Comparison of ENCODE assay signal across 26 mouse cellular contexts in genomic region chr4:153832151-153832550, GRCm38 (mm10).
"Had no signal": no experiment of that assay in that cellular context is flagged by ENCODE, and none has a peak within 500 bp of the region (broad histone marks: within the 10 kb centered on the region; RNA-seq: fewer than 3 reads in every experiment).

No protein-coding gene starts in this region.

- ATAC-seq: hindbrain, embryonic 16.5 days; inflammation-experienced regulatory T-cells, adult 6 months; intestine, embryonic 15.5 days; intestine, postnatal 0 days; liver, embryonic 12.5 days had no signal

- H3K9ac ChIP-seq: heart, embryonic 13.5 days; heart, embryonic 15.5 days; hindbrain, embryonic 12.5 days; hindbrain, embryonic 14.5 days; intestine, embryonic 15.5 days; limb, embryonic 13.5 days; limb, embryonic 15.5 days; liver, embryonic 12.5 days had no signal

- H3K27ac ChIP-seq: heart, adult 2 months; heart, embryonic 13.5 days; heart, embryonic 15.5 days; hindbrain, embryonic 12.5 days; hindbrain, embryonic 14.5 days; intestine, embryonic 15.5 days; layer of hippocampus, adult 2 months; limb, embryonic 13.5 days; limb, embryonic 15.5 days; liver, embryonic 12.5 days had no signal

- H3K27me3 ChIP-seq: heart, embryonic 15.5 days; intestine, embryonic 15.5 days; limb, embryonic 15.5 days; liver, embryonic 12.5 days had no signal

- H3K4me3 ChIP-seq: heart, adult 2 months; heart, embryonic 13.5 days; heart, embryonic 15.5 days; hindbrain, embryonic 10.5 days; hindbrain, embryonic 12.5 days; intestine, embryonic 15.5 days; layer of hippocampus, adult 2 months; limb, embryonic 13.5 days; limb, embryonic 15.5 days; liver, embryonic 12.5 days had no signal

- DNase-seq: gastrocnemius, postnatal 14 days; gastrocnemius, postnatal 36 days; heart, adult 11 months; heart, adult 2 months; heart, postnatal 4 days; kidney, adult 18-20 months; kidney, adult 8-10 months; kidney, postnatal 10 days; kidney, postnatal 25 days; kidney, postnatal 4 days; layer of hippocampus, postnatal 36 days; left cerebral cortex, postnatal 4 days had no signal

- H3K4me1 ChIP-seq: heart, embryonic 13.5 days; heart, embryonic 15.5 days; hindbrain, embryonic 12.5 days; intestine, embryonic 15.5 days; limb, embryonic 13.5 days; limb, embryonic 15.5 days; liver, embryonic 12.5 days had no signal

- H3K36me3 ChIP-seq: heart, embryonic 13.5 days; heart, embryonic 15.5 days; hindbrain, embryonic 10.5 days; hindbrain, embryonic 12.5 days; intestine, embryonic 15.5 days; limb, embryonic 13.5 days; limb, embryonic 15.5 days; liver, embryonic 12.5 days had no signal

- H3K4me2 ChIP-seq: heart, embryonic 11.5 days; heart, embryonic 13.5 days; heart, embryonic 15.5 days; hindbrain, embryonic 12.5 days; hindbrain, embryonic 14.5 days; intestine, embryonic 15.5 days; limb, embryonic 13.5 days; limb, embryonic 15.5 days; liver, embryonic 12.5 days had no signal

- H3K9me3 ChIP-seq: heart, embryonic 15.5 days; hindbrain, embryonic 12.5 days; intestine, embryonic 15.5 days; limb, embryonic 13.5 days; limb, embryonic 15.5 days had no signal
